Mouse (Mus musculus): ENCODE data around the gene Zfp950. TPM values are rescaled to one million over a fixed set of nuclear protein-coding genes. Genes with fewer than 3 reads are reported as not detected.
"Not testable (repeated sequence)": the region's sequence is repeated elsewhere in the genome, so short reads cannot be mapped to it uniquely, and the experiment has no call there.

Gene Zfp950
- 10 to 100 TPM in 1 of 2 experiments, 1 to 10 TPM in 1; 8.5 to 19.5 TPM for total RNA-seq (2021)

GRCm38 (mm10) chr19:61140342-61141206, at the start of gene Zfp950:
Gene Zfp950 (minus strand): TSS chr19:61140840.
- DNase-seq = peak; percentile 92
- intact Hi-C loops (cut with DNase I) = no loop called here

- DNase-seq; intact Hi-C loops (cut with DNase I): not testable (repeated sequence)
These were observed 43.0 kb upstream of the Zfp950 start, which contains the start of gene Gm6020 for GRCm38 (mm10) chr19:61183590-61183989. Gene Gm6020 (plus strand): TSS chr19:61183890.

GRCm38 (mm10) chr19:61175756-61176324, 35.2 kb upstream of the Zfp950 start, which contains the start of gene Gm7102:
Gene Gm7102 (minus strand): TSS chr19:61176309.
- intact Hi-C loops (cut with DNase I) = no loop called here
- DNase-seq = peak; percentile 3 to 7

- intact Hi-C loops (cut with DNase I) = no loop called here
These were observed 11.2 kb upstream of the Zfp950 start for GRCm38 (mm10) chr19:61151701-61152420.

GRCm38 (mm10) chr19:61151372-61151700, 10.7 kb upstream of the Zfp950 start:
- peak in 1 of 2 experiments; percentile 15 for DNase-seq
- intact Hi-C loops (cut with DNase I) = no loop called here

More at GRCm38 (mm10) chr19:61151701-61152420, 11.2 kb upstream of the Zfp950 start:
- DNase-seq = peak in 1 of 2 experiments; percentile 5

- intact Hi-C loops (cut with DNase I) = no loop called here
- no peak for DNase-seq
These were observed 659 bp upstream of the Zfp950 start for GRCm38 (mm10) chr19:61141299-61141698.

- intact Hi-C loops (cut with DNase I) = no loop called here
These were observed 2.0 kb downstream of the Zfp950 start for GRCm38 (mm10) chr19:61138655-61139054.

DNA sequence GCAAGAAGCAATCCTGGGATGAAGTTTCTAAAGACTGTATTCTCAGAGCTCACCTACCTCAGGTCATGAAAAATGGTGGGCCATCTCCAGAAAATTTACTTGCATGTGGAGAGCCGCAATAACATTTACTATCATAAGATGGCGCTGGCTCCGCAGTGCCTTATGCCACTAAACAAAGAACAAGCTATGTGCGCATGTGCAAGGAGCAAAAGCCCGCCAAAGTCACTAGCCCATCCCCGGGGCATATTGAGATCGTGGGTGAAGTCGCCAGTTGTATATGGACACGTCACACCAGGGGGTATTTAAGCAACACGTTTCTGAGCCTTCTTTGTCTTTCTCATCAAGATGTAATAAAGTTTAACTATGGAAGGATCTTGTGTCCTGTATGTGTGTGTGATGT, 9.5 kb downstream of the Zfp950 start:
- DNase-seq = no peak
- intact Hi-C loops (cut with DNase I) = no loop called here

More at GRCm38 (mm10) chr19:61138655-61139054, 2.0 kb downstream of the Zfp950 start:
- no peak for DNase-seq

- intact Hi-C loops (cut with DNase I) = no loop called here
- DNase-seq = no peak
These were observed 30.5 kb downstream of the Zfp950 start for GRCm38 (mm10) chr19:61110184-61110583.

GRCm38 (mm10) chr19:61097764-61098163, 42.9 kb downstream of the Zfp950 start:
- intact Hi-C loops (cut with DNase I) = loop anchor here (1.0 kb wide), 1 partner anchor 214 kb away; no protein-coding TSS in a partner anchor
- DNase-seq = peak; percentile 24 to 45

- intact Hi-C loops (cut with DNase I) = loop anchor here (1.0 kb wide), 1 partner anchor 213 kb away; no protein-coding TSS in a partner anchor
- no peak for DNase-seq
These were observed 43.9 kb downstream of the Zfp950 start for GRCm38 (mm10) chr19:61096776-61097175.

DNA sequence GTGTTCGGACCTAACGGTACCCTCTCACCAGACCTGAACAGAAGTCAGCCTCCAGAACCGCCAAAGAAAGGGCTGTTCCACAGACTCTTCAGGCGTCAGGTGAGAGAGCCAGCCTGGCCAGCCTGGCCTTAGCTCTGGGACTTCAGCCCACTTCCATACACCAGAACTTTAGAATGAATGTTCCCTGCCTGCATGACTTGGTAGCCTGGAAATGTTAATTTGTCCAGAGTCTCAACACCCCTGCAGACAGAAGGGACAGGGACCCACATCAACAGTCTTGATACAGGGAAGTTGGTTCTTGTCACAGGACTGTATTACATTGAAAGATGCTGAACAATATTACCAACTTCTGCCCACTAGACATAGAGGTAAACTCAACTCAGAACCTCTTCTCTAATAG, 50.1 kb downstream of the Zfp950 start:
- intact Hi-C loops (cut with DNase I) = no loop called here
- DNase-seq = no peak

- DNase-seq = no peak
- intact Hi-C loops (cut with DNase I) = no loop called here
These were observed 51.6 kb downstream of the Zfp950 start for GRCm38 (mm10) chr19:61089001-61089400.

GRCm38 (mm10) chr19:61087781-61088180, 52.9 kb downstream of the Zfp950 start:
- intact Hi-C loops (cut with DNase I) = no loop called here
- no peak for DNase-seq

GRCm38 (mm10) chr19:61085217-61085616, 55.4 kb downstream of the Zfp950 start:
- intact Hi-C loops (cut with DNase I) = no loop called here
- no peak for DNase-seq

GRCm38 (mm10) chr19:61084149-61084940, 56.3 kb downstream of the Zfp950 start:
- intact Hi-C loops (cut with DNase I) = loop anchor here (1.0 kb wide), 1 partner anchor 195 kb away; the partner anchor contains the start of gene Grk5
- peak; percentile 93 to 96 for DNase-seq

- intact Hi-C loops (cut with DNase I) = loop anchor here (1.0 kb wide), 1 partner anchor 199 kb away; no protein-coding TSS in a partner anchor
- DNase-seq = no peak
These were observed 57.6 kb downstream of the Zfp950 start for GRCm38 (mm10) chr19:61083006-61083405.

DNA sequence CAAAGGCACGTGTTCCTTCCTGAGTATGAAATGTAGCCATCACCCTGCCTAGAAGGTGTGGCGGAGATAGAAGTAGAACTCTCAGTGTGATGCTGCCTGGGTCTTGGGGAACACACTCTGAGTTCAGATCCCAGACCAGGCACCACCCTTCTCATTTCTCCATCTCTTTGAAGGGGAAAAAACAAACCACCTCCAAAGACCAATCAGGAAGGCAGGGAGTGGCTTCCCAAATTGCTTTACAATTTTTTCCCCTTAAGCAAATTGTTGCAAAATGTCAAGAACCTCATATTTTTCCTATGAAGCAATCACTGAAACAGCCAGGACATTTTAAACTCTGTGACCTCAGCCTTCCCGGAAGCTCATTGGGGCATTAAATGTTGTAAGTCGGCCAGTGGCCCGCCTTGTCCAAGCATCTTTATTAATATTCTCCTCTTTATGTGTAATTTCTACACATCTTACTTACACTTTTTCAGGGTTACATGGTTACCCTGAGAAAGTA, 60.3 kb downstream of the Zfp950 start:
- DNase-seq = peak in 1 of 2 experiments; percentile 20
- intact Hi-C loops (cut with DNase I) = no loop called here

GRCm38 (mm10) chr19:61078622-61079021, 62.0 kb downstream of the Zfp950 start:
- no peak for DNase-seq
- intact Hi-C loops (cut with DNase I) = no loop called here

- intact Hi-C loops (cut with DNase I) = loop anchor here (2.0 kb wide), 1 partner anchor 176 kb away; the partner anchor contains the start of gene Grk5
- peak in 1 of 2 experiments; percentile 36 for DNase-seq
These were observed 75.6 kb downstream of the Zfp950 start for GRCm38 (mm10) chr19:61065011-61065410.

Measured in heart, postnatal 10 days (tissue).